Comparison of ENCODE assay signal across 14 mouse cellular contexts in the genomic region with DNA sequence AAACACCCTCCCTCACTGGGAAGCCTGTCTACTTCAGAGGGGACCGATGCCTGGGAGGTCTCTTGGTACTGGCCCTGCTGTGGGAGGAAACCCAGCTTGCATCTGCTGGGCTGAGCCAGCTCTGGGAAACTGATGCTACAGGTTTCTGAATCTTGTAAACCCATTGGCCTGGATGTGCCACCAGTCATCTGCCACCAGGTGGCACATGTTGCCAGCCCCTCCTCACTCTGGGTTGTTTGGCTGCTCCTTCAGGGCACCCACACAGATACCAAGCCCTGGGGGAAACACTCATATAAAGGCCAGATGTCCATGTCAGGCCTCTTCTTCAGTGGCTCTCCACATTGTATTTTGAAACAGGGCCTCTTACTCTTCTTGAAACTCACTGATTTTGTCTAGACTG. TPM values are rescaled to one million over a fixed set of nuclear protein-coding genes. Genes with fewer than 3 reads are reported as not detected.
DNase-seq lines count a peak whose midpoint lies in the region; TF ChIP-seq lines count a peak whose summit lies in the region.
"Had no signal": no experiment of that assay in that cellular context is flagged by ENCODE, and none has a peak within 500 bp of the region (broad histone marks: within the 10 kb centered on the region; RNA-seq: fewer than 3 reads in every experiment).

No protein-coding gene starts in this region.

- no peaks in the 10 kb centered on the region for H3K9me3 ChIP-seq in embryonic facial prominence, embryonic 10.5 days
- H3K9me3 ChIP-seq: heart, embryonic 15.5 days; limb, embryonic 13.5 days had no signal

- peak; percentile 34; the same call in 1 of the 2 replicates for TF ChIP-seq CTCF in kidney, adult 2 months (conservative IDR thresholded peaks at IDR 0.05; ENCODE audit: insufficient read depth, insufficient read length, low read depth, low read length)
- TF ChIP-seq CTCF in lung, adult 2 months (IDR thresholded peaks at IDR 0.05; ENCODE audit: insufficient read depth, low read length) = peak; percentile 41; the same call in 1 of the 2 replicates

- no peaks in the 10 kb centered on the region for H3K27me3 ChIP-seq in kidney, adult 2 months (replicated peaks; ENCODE audit: control insufficient read depth, insufficient read depth, low read length)
- no peaks in the 10 kb centered on the region for H3K27me3 ChIP-seq in embryonic facial prominence, embryonic 10.5 days (replicated peaks; ENCODE audit: low read depth, poor library complexity, severe bottlenecking)
- H3K27me3 ChIP-seq: limb, embryonic 13.5 days had no signal

- H3K4me3 ChIP-seq in kidney, adult 2 months (ENCODE audit: insufficient read depth, low read depth, low read length) = no peak overlapping the region
- no peak overlapping the region for H3K4me3 ChIP-seq in lung, adult 2 months (replicated peaks; ENCODE audit: extremely low read depth, low read depth, low read length)
- H3K4me3 ChIP-seq in embryonic facial prominence, embryonic 10.5 days = no peak overlapping the region
- H3K4me3 ChIP-seq: heart, embryonic 15.5 days; limb, embryonic 13.5 days had no signal

- H3K4me1 ChIP-seq in kidney, adult 2 months (ENCODE audit: control insufficient read depth, insufficient read depth, low read length) = no peaks in the 10 kb centered on the region
- H3K4me1 ChIP-seq in lung, adult 2 months (ENCODE audit: control insufficient read depth, insufficient read depth, low read length) = no peaks in the 10 kb centered on the region
- no peaks in the 10 kb centered on the region for H3K4me1 ChIP-seq in embryonic facial prominence, embryonic 10.5 days
- H3K4me1 ChIP-seq: heart, embryonic 15.5 days had no signal

- H3K36me3 ChIP-seq in kidney, adult 2 months (ENCODE audit: control insufficient read depth, insufficient read depth, low read length) = no peaks in the 10 kb centered on the region
- no peaks in the 10 kb centered on the region for H3K36me3 ChIP-seq in embryonic facial prominence, embryonic 10.5 days (replicated peaks)
- H3K36me3 ChIP-seq: G1E; heart, embryonic 15.5 days; limb, embryonic 13.5 days had no signal

- peak; percentile 13 for DNase-seq in adrenal gland, postnatal 14 days
- no peak for DNase-seq in adrenal gland, postnatal 25 days
- DNase-seq in kidney, adult 2 months = no peak
- DNase-seq in kidney, adult 18-20 months = no peak
- DNase-seq in lung, adult 2 months = peak; percentile 5
- no peak for DNase-seq in lung, adult 18-20 months
- peak; percentile 10 for DNase-seq in embryonic facial prominence, embryonic 10.5 days (ENCODE audit: low spot score)
- no peak for DNase-seq in ovary, adult 18-20 months (ENCODE audit: low spot score)
- DNase-seq: gastrocnemius, postnatal 25 days; thymus, postnatal 36 days had no signal

- H3K27ac ChIP-seq in kidney, adult 2 months (ENCODE audit: insufficient read depth, low read depth, low read length) = no peak overlapping the region
- no peak overlapping the region for H3K27ac ChIP-seq in embryonic facial prominence, embryonic 10.5 days (replicated peaks)
- H3K27ac ChIP-seq: heart, embryonic 15.5 days; limb, embryonic 13.5 days had no signal

- no peak for TF ChIP-seq POLR2A in kidney, adult 2 months (IDR thresholded peaks at IDR 0.05; ENCODE audit: low read depth, low read length)
- TF ChIP-seq POLR2A in lung, adult 2 months (IDR thresholded peaks at IDR 0.05; ENCODE audit: borderline replicate concordance, extremely low read depth, low read depth, low read length) = no peak

- WGBS in kidney, adult 2 months = 76% methylated on average over 1 of the region's 1 CpGs
- 88% methylated on average over 1 of the region's 1 CpGs for WGBS in lung, adult 2 months
- 88% methylated on average over 1 of the region's 1 CpGs for WGBS in embryonic facial prominence, embryonic 10.5 days

RNA-seq across cellular contexts. Expression of a gene that starts 36.4 kb away (rescaled TPM):
- total RNA-seq in adrenal gland, postnatal 14 days (2021) = not detected in 2 replicates
- total RNA-seq in adrenal gland, postnatal 25 days (2021) = not detected in 2 replicates
- 0.26 and 0.27 TPM in 2 replicates for polyA plus RNA-seq in kidney, adult 2 months (2012; rRNA removed)
- polyA plus RNA-seq in lung, adult 2 months (2012; rRNA removed) = not detected in 2 replicates
- polyA plus RNA-seq in embryonic facial prominence, embryonic 10.5 days (2016; fragmentation: Nextera tagmentation; extraction: Ambion mirVana) = 0.22 and 0.73 TPM in 2 replicates
- total RNA-seq: G1E; gastrocnemius, postnatal 25 days; megakaryocyte-erythroid progenitor cell, adult 5-6 weeks had no signal
- polyA plus RNA-seq: G1E had no signal

Comparison
In these comparisons a context has a peak if more than half of its experiments do, and no peak if none do; other contexts are left out.
1. DNase-seq: peak in adrenal gland, postnatal 14 days (single experiment), lung, adult 2 months (single experiment) and embryonic facial prominence, embryonic 10.5 days (single experiment); none in adrenal gland, postnatal 25 days (single experiment), kidney, adult 2 months (single experiment), kidney, adult 18-20 months (single experiment), lung, adult 18-20 months (0 of 2) and ovary, adult 18-20 months (single experiment).